Mouse (Mus musculus) stomach, postnatal 0 days (tissue): Measurements from ENCODE around the gene Ttc17. TPM values are rescaled to one million over a fixed set of nuclear protein-coding genes. Genes with fewer than 3 reads are reported as not detected.

Source experiments
- ATAC-seq: fragments of 200-750 bp; cut with Nextera tagmentation; 2 replicates; pipeline ENCODE4 v1.8.0; 2017; ENCODE audit not compliant: low FRiP score, low TSS enrichment
- DNase-seq: peaks from one replicate; pipeline ENCODE4 v3.0.0-alpha.2; 2016; ENCODE audit warnings: low spot score
- H3K27ac ChIP-seq: fragments of 300-500 bp; sonication (generic); replicated peaks from 2 replicates; pipeline ENCODE4 v1.5.1; 2014; ENCODE audit warnings: mild to moderate bottlenecking, control low read depth
- H3K27me3 ChIP-seq: fragments of 300-500 bp; sonication (generic); 2 replicates; pipeline ENCODE4 v1.6.1; 2014; ENCODE audit warnings: low read length; ENCODE audit not compliant: control insufficient read depth, insufficient read depth
- H3K36me3 ChIP-seq: fragments of 300-500 bp; sonication (generic); 2 replicates; pipeline ENCODE4 v1.6.1; 2014; ENCODE audit warnings: low read length, mixed read lengths; ENCODE audit not compliant: control insufficient read depth, insufficient read depth
- H3K4me1 ChIP-seq: fragments of 300-500 bp; sonication (generic); replicated peaks from 2 replicates; pipeline ENCODE4 v1.6.1; 2014; ENCODE audit warnings: antibody characterized with exemption; ENCODE audit not compliant: control insufficient read depth, insufficient read depth
- H3K4me2 ChIP-seq: fragments of 300-500 bp; sonication (generic); replicated peaks from 2 replicates; pipeline ENCODE4 v1.6.1; 2014; ENCODE audit warnings: low read depth, mild to moderate bottlenecking, control low read depth, moderate library complexity
- H3K4me3 ChIP-seq: fragments of 300-500 bp; sonication (generic); 2 replicates; pipeline ENCODE4 v1.5.1; 2014; ENCODE audit warnings: low read depth, low read length, control low read depth
- H3K9ac ChIP-seq: fragments of 300-500 bp; sonication (generic); 2 replicates; pipeline ENCODE4 v1.6.1; 2014; ENCODE audit warnings: mild to moderate bottlenecking, low read length, control low read depth, mixed read lengths
- H3K9me3 ChIP-seq: fragments of 300-500 bp; sonication (generic); 2 replicates; pipeline ENCODE4 v1.6.1; 2016; ENCODE audit warnings: low read length; ENCODE audit not compliant: control insufficient read depth
- CTCF ChIP-seq: IDR thresholded peaks from 2 replicates; pipeline ENCODE4 v1.5.1; 2016; ENCODE audit warnings: antibody characterized with exemption, low read depth, mild to moderate bottlenecking, moderate library complexity
- EP300 ChIP-seq: optimal IDR thresholded peaks from 2 replicates; pipeline ENCODE3; 2016; ENCODE audit warnings: antibody characterized with exemption
- WGBS: fragments of 180-500 bp; shearing (Covaris S2); extraction: QIAGEN DNeasy Blood & Tissue Kit; methylation state at CpG from one replicate; pipeline ENCODE4 v1.1.7; 2014; 5-methylcytosine and 5-hydroxymethylcytosine counted together
- polyA plus RNA-seq: library from polyadenylated mRNA; unstranded; fragments of >200 nt; fragmentation: Nextera tagmentation; extraction: Ambion mirVana; gene quantifications from 2 replicates; pipeline ENCODE4 v1.2.1, GENCODE M21; 2015

Ttc17 gene
- polyA plus RNA-seq, 1 experiment from 2014 or later = 11.8 TPM

- H3K4me2 ChIP-seq = no peak overlapping the region
- TF ChIP-seq EP300 (no peak), CTCF (no peak)
- no peak overlapping the region for H3K27ac ChIP-seq
- no peak for ATAC-seq
- peaks cover 13% of the 10 kb centered on the region for H3K36me3 ChIP-seq
- 90% methylated on average over 8 of the region's 8 CpGs for WGBS
- no peak overlapping the region for H3K9ac ChIP-seq
- DNase-seq = no peak
- no peaks in the 10 kb centered on the region for H3K4me1 ChIP-seq
- peaks cover 6% of the 10 kb centered on the region; the same call in 1 of the 2 replicates for H3K9me3 ChIP-seq
- no peak overlapping the region for H3K4me3 ChIP-seq
- no peaks in the 10 kb centered on the region for H3K27me3 ChIP-seq
Measured at GRCm38 (mm10) chr2:94301749-94302148, 104.7 kb downstream of the Ttc17 start.

- Histone ChIP-seq H3K27me3 (no peaks in the 10 kb centered on the region), H3K4me2 (no peak overlapping the region), H3K4me1 (no peaks in the 10 kb centered on the region), H3K27ac (no peak overlapping the region), H3K4me3 (no peak overlapping the region), H3K9ac (no peak overlapping the region), H3K36me3 (peaks cover 10% of the 10 kb centered on the region), H3K9me3 (peaks cover 6% of the 10 kb centered on the region; the same call in 1 of the 2 replicates)
- no peak for ATAC-seq
- no peak for DNase-seq
- 74% methylated on average over 3 of the region's 3 CpGs for WGBS
- no peak for TF ChIP-seq CTCF
- TF ChIP-seq EP300 = no peak
Measured at GRCm38 (mm10) chr2:94297467-94297866, 109.0 kb downstream of the Ttc17 start.

GRCm38 (mm10) chr2:94290483-94290882 lies 116.0 kb downstream of the Ttc17 start:
- DNase-seq (peak; percentile 57), ATAC-seq (peak; percentile 52)
- no peaks in the 10 kb centered on the region for H3K4me1 ChIP-seq
- H3K27me3 ChIP-seq = no peaks in the 10 kb centered on the region
- H3K9me3 ChIP-seq = no peaks in the 10 kb centered on the region
- no peaks in the 10 kb centered on the region for H3K36me3 ChIP-seq
- TF ChIP-seq EP300 (no peak), CTCF (peak; percentile 97)
- WGBS = 1% methylated on average over 5 of the region's 5 CpGs
- no peak overlapping the region for H3K4me2 ChIP-seq
- H3K4me3 ChIP-seq = no peak overlapping the region
- no peak overlapping the region for H3K27ac ChIP-seq
- no peak overlapping the region for H3K9ac ChIP-seq

GRCm38 (mm10) chr2:94289659-94290058 lies 116.8 kb downstream of the Ttc17 start:
- Histone ChIP-seq H3K9me3 (no peaks in the 10 kb centered on the region), H3K27ac (no peak overlapping the region), H3K4me1 (no peaks in the 10 kb centered on the region), H3K36me3 (no peaks in the 10 kb centered on the region), H3K27me3 (no peaks in the 10 kb centered on the region), H3K4me3 (no peak overlapping the region), H3K9ac (no peak overlapping the region), H3K4me2 (no peak overlapping the region)
- no peak for ATAC-seq
- 64% methylated on average over 6 of the region's 6 CpGs for WGBS
- no peak for TF ChIP-seq CTCF
- no peak for TF ChIP-seq EP300
- no peak for DNase-seq

- TF ChIP-seq CTCF = no peak
- no peak for TF ChIP-seq EP300
- H3K27me3 ChIP-seq = no peaks in the 10 kb centered on the region
- no peaks in the 10 kb centered on the region for H3K36me3 ChIP-seq
- no peaks in the 10 kb centered on the region for H3K9me3 ChIP-seq
- ATAC-seq = peak; percentile 49
- H3K4me1 ChIP-seq = no peaks in the 10 kb centered on the region
- DNase-seq = peak; percentile 26
- H3K27ac ChIP-seq = no peak overlapping the region
- no peak overlapping the region for H3K4me2 ChIP-seq
- H3K4me3 ChIP-seq = no peak overlapping the region
- 0% methylated on average over 2 of the region's 2 CpGs for WGBS
- no peak overlapping the region for H3K9ac ChIP-seq
Measured at GRCm38 (mm10) chr2:94289169-94289568, 117.3 kb downstream of the Ttc17 start.

- no peak for TF ChIP-seq EP300
- TF ChIP-seq CTCF = no peak
- H3K4me3 ChIP-seq = no peak overlapping the region
- no peaks in the 10 kb centered on the region for H3K9me3 ChIP-seq
- DNase-seq (no peak), ATAC-seq (no peak)
- WGBS = 25% methylated on average over 5 of the region's 5 CpGs
- no peaks in the 10 kb centered on the region for H3K27me3 ChIP-seq
- H3K9ac ChIP-seq = no peak overlapping the region
- H3K36me3 ChIP-seq = no peaks in the 10 kb centered on the region
- H3K27ac ChIP-seq = no peak overlapping the region
- H3K4me2 ChIP-seq = no peak overlapping the region
- no peaks in the 10 kb centered on the region for H3K4me1 ChIP-seq
Measured at GRCm38 (mm10) chr2:94288086-94288485, 118.4 kb downstream of the Ttc17 start.
